Mouse (Mus musculus): ENCODE data around the gene Irs2. TPM values are rescaled to one million over a fixed set of nuclear protein-coding genes. Genes with fewer than 3 reads are reported as not detected.
A peak's percentile ranks its signal among the peaks of the same experiment; 100 is the strongest.

Gene Irs2
- polyA plus RNA-seq, 1 experiment from 2014 or later: 6.5 TPM

GRCm38 (mm10) chr8:11036790-11037189 lies 28.5 kb upstream of the Irs2 start:
- no peak overlapping the region for H3K27ac ChIP-seq
- ATAC-seq (ENCODE audit: insufficient number of reproducible peaks, low FRiP score, low TSS enrichment, low read depth): no peak
- whole genome bisulfite sequencing: 82% methylated on average over 3 of the region's 3 CpGs

GRCm38 (mm10) chr8:11035628-11036416 lies 27.6 kb upstream of the Irs2 start:
- no peaks in the 10 kb centered on the region for H3K27me3 ChIP-seq
- no peaks in the 10 kb centered on the region for H3K36me3 ChIP-seq
- no peak overlapping the region for H3K4me3 ChIP-seq
- H3K9me3 ChIP-seq: no peaks in the 10 kb centered on the region
- H3K4me1 ChIP-seq: 0 out of 2 replicates have a peak, but pooled peaks cover 3% of the 10 kb centered on the region
- 25% methylated on average over 19 of the region's 19 CpGs for WGBS
- no peak overlapping the region for H3K27ac ChIP-seq
- H3K4me2 ChIP-seq: no peak overlapping the region
- H3K9ac ChIP-seq: no peak overlapping the region
- ATAC-seq (ENCODE audit: insufficient number of reproducible peaks, low FRiP score, low TSS enrichment, low read depth): no peak

More at GRCm38 (mm10) chr8:11036790-11037189, 28.5 kb upstream of the Irs2 start:
- H3K36me3 ChIP-seq: no peaks in the 10 kb centered on the region
- 0 out of 2 replicates have a peak, but pooled peaks cover 3% of the 10 kb centered on the region for H3K4me1 ChIP-seq
- H3K9me3 ChIP-seq: no peaks in the 10 kb centered on the region
- no peaks in the 10 kb centered on the region for H3K27me3 ChIP-seq
- H3K4me3 ChIP-seq: no peak overlapping the region
- H3K4me2 ChIP-seq: no peak overlapping the region
- no peak overlapping the region for H3K9ac ChIP-seq

GRCm38 (mm10) chr8:11024871-11025270 lies 16.6 kb upstream of the Irs2 start:
- WGBS: 56% methylated on average over 3 of the region's 3 CpGs
- ATAC-seq (ENCODE audit: insufficient number of reproducible peaks, low FRiP score, low TSS enrichment, low read depth): no peak
- no peak overlapping the region for H3K27ac ChIP-seq

GRCm38 (mm10) chr8:11020949-11021572 lies 12.8 kb upstream of the Irs2 start:
- Histone ChIP-seq H3K4me2 (no peak overlapping the region), H3K36me3 (no peaks in the 10 kb centered on the region), H3K27ac (no peak overlapping the region), H3K9me3 (no peaks in the 10 kb centered on the region), H3K9ac (no peak overlapping the region), H3K27me3 (no peaks in the 10 kb centered on the region), H3K4me1 (no peaks in the 10 kb centered on the region), H3K4me3 (no peak overlapping the region)
- no peak for ATAC-seq (ENCODE audit: insufficient number of reproducible peaks, low FRiP score, low TSS enrichment, low read depth)
- 90% methylated on average over 9 of the region's 9 CpGs for WGBS

More at GRCm38 (mm10) chr8:11024871-11025270, 16.6 kb upstream of the Irs2 start:
- Histone ChIP-seq H3K9me3 (no peaks in the 10 kb centered on the region), H3K9ac (no peak overlapping the region), H3K36me3 (no peaks in the 10 kb centered on the region), H3K4me1 (no peaks in the 10 kb centered on the region), H3K27me3 (no peaks in the 10 kb centered on the region), H3K4me2 (no peak overlapping the region), H3K4me3 (no peak overlapping the region)

GRCm38 (mm10) chr8:11015622-11016021 lies 7.4 kb upstream of the Irs2 start:
- Histone ChIP-seq H3K4me1 (peaks cover 12% of the 10 kb centered on the region), H3K27ac (no peak overlapping the region), H3K9ac (no peak overlapping the region), H3K4me2 (no peak overlapping the region), H3K4me3 (no peak overlapping the region), H3K9me3 (no peaks in the 10 kb centered on the region), H3K27me3 (no peaks in the 10 kb centered on the region), H3K36me3 (no peaks in the 10 kb centered on the region)
- 81% methylated on average over 3 of the region's 3 CpGs for WGBS
- ATAC-seq (ENCODE audit: insufficient number of reproducible peaks, low FRiP score, low TSS enrichment, low read depth): no peak

- H3K4me1 ChIP-seq: peaks cover 18% of the 10 kb centered on the region
- H3K4me2 ChIP-seq: no peak overlapping the region
- H3K36me3 ChIP-seq: no peaks in the 10 kb centered on the region
- ATAC-seq (ENCODE audit: insufficient number of reproducible peaks, low FRiP score, low TSS enrichment, low read depth): no peak
- no peak overlapping the region for H3K27ac ChIP-seq
- WGBS: under 1% methylated on average over 6 of the region's 6 CpGs
- no peaks in the 10 kb centered on the region for H3K9me3 ChIP-seq
- H3K27me3 ChIP-seq: no peaks in the 10 kb centered on the region
- H3K4me3 ChIP-seq: no peak overlapping the region
- no peak overlapping the region for H3K9ac ChIP-seq
Observed at GRCm38 (mm10) chr8:11013258-11013657, 5.0 kb upstream of the Irs2 start.

- no peaks in the 10 kb centered on the region for H3K27me3 ChIP-seq
- H3K9ac ChIP-seq: no peak overlapping the region
- H3K36me3 ChIP-seq: no peaks in the 10 kb centered on the region
- no peak overlapping the region for H3K4me3 ChIP-seq
- no peaks in the 10 kb centered on the region for H3K9me3 ChIP-seq
- WGBS: 64% methylated on average over 3 of the region's 3 CpGs
- H3K4me2 ChIP-seq: no peak overlapping the region
- ATAC-seq (ENCODE audit: insufficient number of reproducible peaks, low FRiP score, low TSS enrichment, low read depth): no peak
- peaks cover 19% of the 10 kb centered on the region for H3K4me1 ChIP-seq
- H3K27ac ChIP-seq: no peak overlapping the region
Observed at GRCm38 (mm10) chr8:11011787-11012485, 3.7 kb upstream of the Irs2 start.

- Histone ChIP-seq H3K27ac (no peak overlapping the region), H3K9ac (no peak overlapping the region), H3K4me1 (peaks cover 27% of the 10 kb centered on the region), H3K27me3 (no peaks in the 10 kb centered on the region), H3K4me2 (no peak overlapping the region), H3K9me3 (no peaks in the 10 kb centered on the region), H3K36me3 (0 out of 2 replicates have a peak, but pooled peaks cover 3% of the 10 kb centered on the region), H3K4me3 (no peak overlapping the region)
- no peak for ATAC-seq (ENCODE audit: insufficient number of reproducible peaks, low FRiP score, low TSS enrichment, low read depth)
- 22% methylated on average over 11 of the region's 11 CpGs for WGBS
Observed at GRCm38 (mm10) chr8:11010913-11011605, 2.8 kb upstream of the Irs2 start.

GRCm38 (mm10) chr8:11010398-11010797 lies 2.1 kb upstream of the Irs2 start:
- Histone ChIP-seq H3K9ac (no peak overlapping the region), H3K9me3 (no peaks in the 10 kb centered on the region), H3K36me3 (0 out of 2 replicates have a peak, but pooled peaks cover 3% of the 10 kb centered on the region), H3K27ac (no peak overlapping the region), H3K27me3 (no peaks in the 10 kb centered on the region), H3K4me1 (peaks cover 34% of the 10 kb centered on the region), H3K4me2 (no peak overlapping the region; the same call in 1 of the 2 replicates), H3K4me3 (0 out of 2 replicates have a peak overlapping the region, but pooled peaks have one; percentile 86)
- WGBS: 40% methylated on average over 11 of the region's 11 CpGs
- ATAC-seq (ENCODE audit: insufficient number of reproducible peaks, low FRiP score, low TSS enrichment, low read depth): no peak

GRCm38 (mm10) chr8:11009431-11010071 lies 1.3 kb upstream of the Irs2 start:
- Histone ChIP-seq H3K36me3 (0 out of 2 replicates have a peak, but pooled peaks cover 3% of the 10 kb centered on the region), H3K4me2 (peak overlapping the region; percentile 93), H3K9me3 (no peaks in the 10 kb centered on the region), H3K27me3 (no peaks in the 10 kb centered on the region), H3K9ac (peak overlapping the region; percentile 88), H3K4me3 (peak overlapping the region; percentile 86), H3K27ac (peak overlapping the region; percentile 97), H3K4me1 (peaks cover 42% of the 10 kb centered on the region)
- ATAC-seq (ENCODE audit: insufficient number of reproducible peaks, low FRiP score, low TSS enrichment, low read depth): peak; percentile 59; the same call in 1 of the 2 replicates
- under 1% methylated on average over 52 of the region's 62 CpGs for WGBS

- ATAC-seq (ENCODE audit: insufficient number of reproducible peaks, low FRiP score, low TSS enrichment, low read depth): peak; percentile 87
- Histone ChIP-seq H3K4me2 (peak overlapping the region; percentile 93), H3K27ac (peak overlapping the region; percentile 97), H3K4me1 (peaks cover 49% of the 10 kb centered on the region), H3K9me3 (no peaks in the 10 kb centered on the region), H3K9ac (peak overlapping the region; percentile 88), H3K27me3 (no peaks in the 10 kb centered on the region), H3K36me3 (0 out of 2 replicates have a peak, but pooled peaks cover 3% of the 10 kb centered on the region), H3K4me3 (peak overlapping the region; percentile 86)
- 0% methylated on average over 70 of the region's 73 CpGs for WGBS
Observed at GRCm38 (mm10) chr8:11008842-11009420, 673 bp upstream of the Irs2 start.
